Mouse (Mus musculus): ENCODE measurements around the gene Acox2. TPM values are rescaled to one million over a fixed set of nuclear protein-coding genes. Genes with fewer than 3 reads are reported as not detected.

Gene Acox2
- total RNA-seq, 1 experiment from 2014 or later = not detected

DNA sequence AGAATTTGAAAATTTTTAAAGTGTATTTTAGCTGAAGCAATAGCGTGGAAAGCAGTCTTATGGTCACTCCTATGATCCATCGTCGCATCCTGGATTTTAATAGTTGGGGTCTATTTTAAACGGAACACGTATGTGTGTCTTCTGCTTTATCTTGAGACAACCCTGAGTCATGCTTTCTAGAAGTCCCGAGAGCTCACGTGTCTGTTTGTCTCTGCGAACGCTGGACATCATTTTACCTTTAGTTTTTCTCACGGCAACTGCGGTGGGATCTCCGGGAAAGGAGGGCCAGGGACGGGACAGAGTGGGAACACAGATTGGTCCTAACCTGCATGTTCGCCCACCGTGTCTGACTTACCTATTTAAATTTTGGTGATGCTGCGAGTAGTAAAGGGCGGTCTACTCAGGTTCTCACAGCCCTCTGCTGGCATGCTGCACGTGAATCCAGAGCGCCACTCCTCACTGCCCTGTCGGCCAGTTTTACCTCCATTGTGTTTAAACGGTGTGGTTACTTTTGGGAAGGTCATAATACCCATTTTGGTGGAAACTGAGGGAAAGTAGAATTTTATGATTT is 43.9 kb downstream of the Acox2 start:
- ATAC-seq (replicated peaks; ENCODE audit: low read depth, poor library complexity, severe bottlenecking) = no peak

DNA sequence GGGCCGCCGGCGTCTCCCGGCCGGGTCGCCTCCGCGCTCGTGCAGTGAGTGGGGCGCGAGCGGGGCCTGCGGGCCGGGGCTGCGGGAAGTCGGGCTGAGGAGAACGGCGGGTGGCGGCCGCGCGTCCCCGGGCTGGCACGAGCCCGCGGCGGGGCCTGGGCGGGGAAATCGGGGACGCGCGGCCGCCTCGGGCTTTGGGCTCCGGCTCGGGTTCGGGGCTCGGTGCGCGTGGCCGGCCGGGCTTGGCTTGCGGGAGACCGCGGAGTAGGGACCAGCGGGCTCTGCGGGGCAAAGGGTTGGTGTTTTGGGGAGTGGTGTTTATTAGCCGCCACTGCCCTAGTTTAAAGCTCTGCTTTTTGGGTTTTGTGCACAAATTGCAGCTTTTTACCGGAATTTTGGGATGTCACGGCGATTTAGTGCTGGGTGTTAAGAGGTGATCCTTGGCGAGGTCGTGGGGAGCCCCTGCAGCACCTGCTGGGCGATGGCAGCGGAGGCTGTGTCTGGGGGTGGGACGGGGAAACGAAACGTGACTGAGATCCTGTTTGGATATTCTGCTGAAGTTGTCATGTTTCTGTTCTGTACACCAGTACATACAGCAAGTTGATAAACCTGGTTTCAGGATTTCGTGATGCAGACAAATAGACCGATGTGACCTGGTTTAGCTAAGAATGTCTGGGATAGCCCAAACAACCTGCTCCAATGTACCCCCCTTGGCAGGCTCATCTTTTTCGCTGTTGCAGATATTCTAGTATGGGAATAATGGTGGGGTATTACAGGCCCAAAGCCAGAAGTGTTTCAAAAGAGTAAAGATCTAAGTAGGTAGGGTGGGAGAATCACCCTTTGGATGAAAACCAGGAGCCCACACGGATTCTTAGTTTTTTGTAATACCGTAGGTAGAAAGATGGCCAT is 44.6 kb downstream of the Acox2 start:
- ATAC-seq (replicated peaks; ENCODE audit: low read depth, poor library complexity, severe bottlenecking) = no peak

GRCm38 (mm10) chr14:8213803-8214224 is 45.3 kb downstream of the Acox2 start, which contains the start of gene Kctd6:
TSS of gene Kctd6 (plus strand) at chr14:8214140.
- peak; percentile 94 for ATAC-seq (replicated peaks; ENCODE audit: low read depth, poor library complexity, severe bottlenecking)

DNA sequence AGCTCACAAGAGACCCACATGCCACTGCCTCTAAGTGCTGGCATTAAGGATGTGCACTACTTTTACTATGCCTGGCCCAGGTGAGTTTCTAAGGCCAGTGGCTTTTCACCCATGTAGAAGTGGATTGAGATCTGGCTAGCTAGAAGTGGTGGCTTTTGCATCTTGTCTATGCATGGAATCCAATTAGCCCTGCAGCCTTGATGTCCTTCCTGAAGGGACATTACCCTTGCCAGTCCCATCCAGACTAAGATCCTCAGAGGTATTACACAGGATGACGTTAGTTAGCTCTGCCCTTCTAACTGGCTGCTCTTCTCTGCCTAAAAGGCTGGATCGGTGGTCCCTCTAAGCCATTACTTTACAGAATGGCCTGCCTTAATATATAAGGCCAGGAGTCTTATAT is 46.2 kb downstream of the Acox2 start:
- no peak for ATAC-seq (replicated peaks; ENCODE audit: low read depth, poor library complexity, severe bottlenecking)

DNA sequence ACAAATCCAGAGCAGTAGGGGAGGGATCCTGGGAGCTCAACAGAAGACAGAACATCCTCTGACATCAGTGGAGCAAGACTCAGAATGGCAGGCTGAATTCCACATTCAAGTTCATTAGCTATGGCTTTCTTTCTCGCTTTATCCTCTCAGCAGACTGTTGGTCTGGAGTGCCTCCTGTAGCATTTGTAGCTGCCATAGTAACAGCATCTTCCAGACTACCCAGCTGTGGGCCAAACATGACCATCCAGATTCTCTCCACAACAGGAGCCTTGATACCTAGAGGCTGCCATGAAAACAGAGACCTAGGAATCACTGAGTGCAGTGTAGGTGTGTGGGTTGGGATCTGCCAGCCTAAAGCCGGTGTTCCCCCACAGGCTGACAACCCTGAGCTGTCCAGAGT is 49.3 kb downstream of the Acox2 start:
- ATAC-seq (replicated peaks; ENCODE audit: low read depth, poor library complexity, severe bottlenecking) = no peak

GRCm38 (mm10) chr14:8208876-8209275 is 50.3 kb downstream of the Acox2 start:
- no peak for ATAC-seq (replicated peaks; ENCODE audit: low read depth, poor library complexity, severe bottlenecking)

DNA sequence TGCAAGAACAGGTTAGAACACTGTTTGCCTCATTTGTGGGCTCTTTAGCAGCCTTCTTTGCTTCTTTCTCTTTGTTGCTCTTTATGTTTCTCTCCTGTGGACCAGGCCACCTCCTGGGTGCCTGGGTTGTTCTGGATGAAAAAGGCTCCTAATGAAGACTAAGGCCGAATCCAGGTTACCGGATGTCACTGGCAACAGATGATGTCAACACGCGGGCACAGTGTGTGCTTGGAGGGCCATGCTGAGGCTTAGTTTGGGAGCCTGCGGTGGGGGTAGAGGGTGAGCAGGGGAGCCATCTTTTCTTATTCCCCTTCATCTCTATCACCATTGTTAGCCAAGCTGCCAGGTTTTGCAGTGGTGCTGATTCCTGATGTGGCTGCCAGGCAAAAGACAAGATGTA is 51.6 kb downstream of the Acox2 start:
- ATAC-seq (replicated peaks; ENCODE audit: low read depth, poor library complexity, severe bottlenecking) = no peak

- no peak for ATAC-seq (replicated peaks; ENCODE audit: low read depth, poor library complexity, severe bottlenecking)
Measured at GRCm38 (mm10) chr14:8207105-8207504, 52.0 kb downstream of the Acox2 start.

GRCm38 (mm10) chr14:8206179-8206910 is 52.8 kb downstream of the Acox2 start:
- no peak for ATAC-seq (replicated peaks; ENCODE audit: low read depth, poor library complexity, severe bottlenecking)

- no peak for ATAC-seq (replicated peaks; ENCODE audit: low read depth, poor library complexity, severe bottlenecking)
Measured at GRCm38 (mm10) chr14:8201715-8202114, 57.4 kb downstream of the Acox2 start.

GRCm38 (mm10) chr14:8200769-8201168 is 58.4 kb downstream of the Acox2 start:
- ATAC-seq (replicated peaks; ENCODE audit: low read depth, poor library complexity, severe bottlenecking) = no peak

- no peak for ATAC-seq (replicated peaks; ENCODE audit: low read depth, poor library complexity, severe bottlenecking)
Measured at GRCm38 (mm10) chr14:8192727-8193126, 66.4 kb downstream of the Acox2 start.

DNA sequence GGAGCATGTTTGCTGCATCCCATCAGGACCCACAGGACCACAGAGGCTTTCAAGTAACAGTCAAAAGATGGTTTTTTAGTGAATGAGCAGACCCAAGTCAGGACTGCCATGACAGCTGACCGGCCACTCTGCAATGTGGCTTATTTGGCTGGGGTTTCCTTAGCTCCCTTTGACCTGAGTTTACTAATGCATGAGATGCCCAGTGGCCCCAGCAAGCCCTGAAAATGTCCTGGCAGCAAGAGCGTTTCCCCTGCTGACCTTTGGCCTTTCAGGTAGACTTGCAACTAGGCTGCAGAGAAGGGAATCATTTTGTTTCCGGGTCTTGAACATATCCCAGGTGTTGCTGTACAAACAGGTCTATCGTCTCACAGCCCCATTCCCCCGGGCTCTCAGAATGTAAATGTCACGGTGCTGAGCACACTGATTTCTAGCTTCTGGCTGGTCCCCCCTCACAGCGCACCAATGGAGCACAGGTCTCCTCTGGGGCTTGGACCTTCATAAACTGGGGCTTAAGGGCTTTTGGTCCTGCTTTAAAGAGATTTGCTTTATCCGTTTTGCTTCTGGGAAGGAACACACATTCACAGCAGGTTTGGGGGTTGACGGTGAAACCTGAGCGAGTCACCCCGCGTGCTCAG is 67.7 kb downstream of the Acox2 start:
- no peak for ATAC-seq (replicated peaks; ENCODE audit: low read depth, poor library complexity, severe bottlenecking)

DNA sequence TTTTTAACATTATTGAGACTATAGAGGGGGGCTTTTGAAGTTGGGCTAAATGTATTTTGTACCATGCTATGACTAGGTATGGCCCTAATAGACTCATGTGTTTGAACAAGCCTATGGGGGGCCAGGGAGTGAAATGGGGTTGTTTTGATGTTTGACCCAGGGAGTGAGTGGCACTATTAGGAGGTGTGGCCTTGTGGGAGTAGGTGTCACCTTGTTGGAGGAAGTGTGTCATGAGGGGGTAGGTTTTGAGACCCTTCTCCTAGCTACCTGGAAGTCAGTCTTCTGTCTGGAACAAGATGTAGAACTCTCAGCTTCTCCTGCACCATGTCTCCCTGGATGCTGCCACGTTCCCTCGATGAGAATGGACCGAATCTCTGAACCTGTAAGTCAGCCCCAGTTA is 68.6 kb downstream of the Acox2 start:
- ATAC-seq (replicated peaks; ENCODE audit: low read depth, poor library complexity, severe bottlenecking) = no peak

- ATAC-seq (replicated peaks; ENCODE audit: low read depth, poor library complexity, severe bottlenecking) = no peak
Measured at GRCm38 (mm10) chr14:8186278-8187045, 72.7 kb downstream of the Acox2 start.

GRCm38 (mm10) chr14:8183330-8183729 is 75.8 kb downstream of the Acox2 start:
- no peak for ATAC-seq (replicated peaks; ENCODE audit: low read depth, poor library complexity, severe bottlenecking)

DNA sequence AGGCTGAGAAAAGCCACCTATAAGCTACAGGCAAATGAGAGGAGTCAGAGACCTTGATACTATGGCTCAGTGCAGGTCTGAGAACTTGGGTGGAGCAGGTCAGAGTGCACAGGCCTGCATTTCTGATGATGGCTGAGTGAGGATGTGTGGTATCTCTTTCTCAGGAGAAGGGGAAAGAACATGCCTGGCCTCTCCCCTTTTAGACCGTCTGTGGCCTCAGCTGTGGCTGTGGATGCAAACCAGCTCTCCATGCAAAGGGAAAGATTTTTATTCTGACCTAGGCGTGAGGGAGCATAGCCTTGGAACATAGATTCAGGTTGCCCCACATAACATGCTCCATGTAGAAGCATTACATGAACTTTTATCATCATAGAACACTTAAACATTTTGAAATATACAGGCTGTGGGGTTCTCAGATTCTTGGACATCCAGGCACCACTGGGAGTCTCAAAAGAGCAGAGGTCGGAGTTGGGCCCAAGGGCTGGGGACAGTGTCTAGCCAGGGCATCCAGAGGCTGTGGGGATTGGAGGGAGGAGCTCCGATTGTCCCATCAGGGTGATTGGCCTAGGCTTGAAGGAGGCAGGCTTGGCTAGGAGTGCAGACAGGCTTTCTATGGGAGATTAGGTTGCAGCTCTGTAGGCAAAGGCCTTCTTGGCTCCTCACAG is 78.7 kb downstream of the Acox2 start:
- no peak for ATAC-seq (replicated peaks; ENCODE audit: low read depth, poor library complexity, severe bottlenecking)

- ATAC-seq (replicated peaks; ENCODE audit: low read depth, poor library complexity, severe bottlenecking) = no peak
Measured at GRCm38 (mm10) chr14:8176251-8176650, 82.9 kb downstream of the Acox2 start.
